Mouse (Mus musculus) testis, adult 2 months (tissue): ENCODE data around the gene Nup107.

Source experiments
- CTCF ChIP-seq: fragments of 200-500 bp; IDR thresholded peaks from 2 replicates; pipeline ENCODE4 v1.5.1; 2012; ENCODE audit warnings: low read depth, mild to moderate bottlenecking, inconsistent platforms, low read length, moderate library complexity; ENCODE audit not compliant: control insufficient read depth, insufficient read depth, insufficient replicate concordance
- POLR2A ChIP-seq: fragments of 200-500 bp; IDR thresholded peaks from 2 replicates; pipeline ENCODE4 v1.6.1; 2012; ENCODE audit warnings: low read depth, mild to moderate bottlenecking, inconsistent platforms, low read length, moderate library complexity; ENCODE audit not compliant: control insufficient read depth

- TF ChIP-seq CTCF, result no peak
- no peak for TF ChIP-seq POLR2A
Observed at GRCm38 (mm10) chr10:117762966-117763365, 29.5 kb downstream of the Nup107 start.
